Mouse (Mus musculus): ENCODE results near the gene Tnfrsf18. TPM values are rescaled to one million over a fixed set of nuclear protein-coding genes. Genes with fewer than 3 reads are reported as not detected.

Tnfrsf18 gene
- polyA plus RNA-seq (2014; fragmentation: Illumina TruSeq; extraction: RNeasy Lipid Tissue Mini Kit (QIAGEN cat#74804); ENCODE audit: low read depth, low replicate concordance) = not detected

DNA sequence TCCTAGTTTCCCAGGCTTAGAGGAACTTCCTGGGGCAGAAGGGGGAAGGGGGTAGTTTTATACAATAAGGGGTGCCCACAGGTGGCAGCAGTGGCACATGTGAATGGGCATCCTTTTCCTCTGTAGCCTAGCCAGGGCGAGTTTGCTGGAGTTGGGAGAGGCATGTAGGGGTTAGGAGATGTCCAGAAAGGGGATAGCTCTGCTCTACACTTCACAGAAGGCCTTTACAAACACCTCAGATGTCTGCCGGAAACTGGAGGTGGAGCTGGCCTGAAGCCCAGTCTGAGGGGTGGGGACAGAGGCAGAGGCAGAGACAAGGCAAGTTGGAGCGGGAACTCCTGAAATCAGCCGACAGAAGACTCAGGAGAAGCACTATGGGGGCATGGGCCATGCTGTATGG lies at the start of gene Tnfrsf18:
Tnfrsf18 (plus strand) TSS at position 152 of the 400 bp plus-strand sequence.

DNA sequence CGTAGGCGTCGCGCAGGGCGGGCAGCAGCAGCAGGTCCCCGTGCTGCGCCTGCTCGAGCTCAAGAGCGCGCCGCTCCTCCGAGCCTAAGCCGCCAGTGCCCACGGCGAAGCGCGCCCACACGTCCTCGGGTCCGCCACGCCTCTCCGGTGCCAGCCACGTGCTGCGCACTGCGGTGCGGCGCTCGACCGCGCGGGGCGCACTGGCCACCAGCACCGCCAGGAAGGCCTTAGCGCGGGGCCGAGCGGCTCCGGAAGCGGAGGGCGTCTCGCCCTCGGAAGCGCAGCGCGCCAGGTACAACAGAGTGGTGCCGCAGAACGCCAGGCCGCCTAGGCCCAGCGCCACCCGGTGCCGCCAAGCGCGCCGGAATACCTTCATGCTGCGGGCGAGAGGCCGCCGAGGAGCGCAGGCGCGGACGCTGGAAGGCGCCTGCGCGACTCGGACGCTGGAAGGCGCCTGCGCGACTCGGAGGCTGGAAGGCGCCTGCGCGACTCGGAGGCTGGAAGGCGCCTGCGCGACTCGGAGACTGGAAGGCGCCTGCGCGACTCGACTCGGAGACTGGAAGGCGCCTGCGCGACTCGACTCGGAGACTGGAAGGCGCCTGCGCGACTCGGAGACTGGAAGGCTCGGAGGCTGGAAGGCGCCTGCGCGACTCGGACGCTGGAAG lies 33.6 kb upstream of the Tnfrsf18 start, which contains the start of the genes B3galt6 and Sdf4:
B3galt6 (minus strand) TSS at position 409 of the 665 bp plus-strand sequence.
Sdf4 (plus strand) TSS at position 632 of the 665 bp plus-strand sequence.

DNA sequence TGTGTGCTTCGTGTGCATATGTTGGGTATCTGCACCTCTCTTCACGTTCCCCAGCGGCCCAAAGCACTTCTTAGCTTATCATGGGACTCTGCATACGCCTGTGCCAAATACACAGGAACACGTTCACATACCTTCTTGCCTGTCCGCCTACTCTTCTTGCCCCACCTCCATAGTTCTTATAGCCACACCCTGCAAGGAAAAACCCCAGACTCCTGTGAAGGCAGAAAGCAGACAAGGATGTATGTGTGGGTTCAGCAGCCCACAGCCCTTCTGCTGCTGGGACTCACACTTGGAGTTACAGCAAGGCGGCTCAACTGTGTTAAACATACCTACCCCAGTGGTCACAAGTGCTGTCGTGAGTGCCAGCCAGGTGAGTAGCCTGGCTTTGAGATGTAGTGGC lies 12.3 kb upstream of the Tnfrsf18 start, which contains the start of gene Tnfrsf4:
Tnfrsf4 (plus strand) TSS at position 207 of the 400 bp plus-strand sequence.

DNA sequence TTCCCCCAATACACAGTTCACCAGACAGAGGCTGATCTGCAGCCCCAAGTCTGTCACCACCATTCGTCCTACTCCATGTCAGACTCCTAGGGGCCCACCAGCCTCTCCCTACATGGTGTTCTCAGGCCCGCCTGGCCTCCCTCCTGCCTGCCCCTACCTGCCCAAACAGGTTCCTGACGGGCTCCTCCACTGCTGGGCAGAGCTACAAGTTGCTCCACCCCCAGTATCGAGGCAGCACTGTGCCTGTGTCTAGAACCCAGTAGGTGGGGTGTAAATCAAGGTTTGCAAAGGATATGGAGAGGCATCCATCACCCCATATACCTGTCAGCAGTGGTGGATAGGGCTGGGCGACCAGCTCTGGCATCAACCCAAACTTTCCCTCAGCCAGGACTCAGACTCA lies 33.3 kb downstream of the Tnfrsf18 start, which contains the start of gene Ttll10:
Ttll10 (minus strand) TSS at position 154 of the 400 bp plus-strand sequence.

Other genes starting within 250 kb of the Tnfrsf18 start
- 1.7 TPM for gene Tmem88b, start 240.3 kb upstream of the Tnfrsf18 start, polyA plus RNA-seq (2014; fragmentation: Illumina TruSeq; extraction: RNeasy Lipid Tissue Mini Kit (QIAGEN cat#74804); ENCODE audit: low read depth, low replicate concordance)
- not detected for gene Ankrd65, start 235.7 kb upstream of the Tnfrsf18 start, polyA plus RNA-seq (2014; fragmentation: Illumina TruSeq; extraction: RNeasy Lipid Tissue Mini Kit (QIAGEN cat#74804); ENCODE audit: low read depth, low replicate concordance)
- 131 TPM for gene Mrpl20, start 223.3 kb upstream of the Tnfrsf18 start, polyA plus RNA-seq (2014; fragmentation: Illumina TruSeq; extraction: RNeasy Lipid Tissue Mini Kit (QIAGEN cat#74804); ENCODE audit: low read depth, low replicate concordance)
- 32.1 TPM for gene Ccnl2, start 213.7 kb upstream of the Tnfrsf18 start, polyA plus RNA-seq (2014; fragmentation: Illumina TruSeq; extraction: RNeasy Lipid Tissue Mini Kit (QIAGEN cat#74804); ENCODE audit: low read depth, low replicate concordance)
- gene Aurkaip1, start 194.9 kb upstream of the Tnfrsf18 start, polyA plus RNA-seq (2014; fragmentation: Illumina TruSeq; extraction: RNeasy Lipid Tissue Mini Kit (QIAGEN cat#74804); ENCODE audit: low read depth, low replicate concordance) = 6.5 TPM
- 91.8 TPM for gene Mxra8, start 186.5 kb upstream of the Tnfrsf18 start, polyA plus RNA-seq (2014; fragmentation: Illumina TruSeq; extraction: RNeasy Lipid Tissue Mini Kit (QIAGEN cat#74804); ENCODE audit: low read depth, low replicate concordance)
- gene Dvl1, start 178.8 kb upstream of the Tnfrsf18 start, polyA plus RNA-seq (2014; fragmentation: Illumina TruSeq; extraction: RNeasy Lipid Tissue Mini Kit (QIAGEN cat#74804); ENCODE audit: low read depth, low replicate concordance) = 6.2 TPM
- gene Tas1r3, start 162.8 kb upstream of the Tnfrsf18 start, polyA plus RNA-seq (2014; fragmentation: Illumina TruSeq; extraction: RNeasy Lipid Tissue Mini Kit (QIAGEN cat#74804); ENCODE audit: low read depth, low replicate concordance) = 0.18 TPM
- gene Cptp, start 156.7 kb upstream of the Tnfrsf18 start, polyA plus RNA-seq (2014; fragmentation: Illumina TruSeq; extraction: RNeasy Lipid Tissue Mini Kit (QIAGEN cat#74804); ENCODE audit: low read depth, low replicate concordance) = 60.8 TPM
- gene Ints11, start 156.6 kb upstream of the Tnfrsf18 start, polyA plus RNA-seq (2014; fragmentation: Illumina TruSeq; extraction: RNeasy Lipid Tissue Mini Kit (QIAGEN cat#74804); ENCODE audit: low read depth, low replicate concordance) = 2.4 TPM
- gene Pusl1, start 134.4 kb upstream of the Tnfrsf18 start, polyA plus RNA-seq (2014; fragmentation: Illumina TruSeq; extraction: RNeasy Lipid Tissue Mini Kit (QIAGEN cat#74804); ENCODE audit: low read depth, low replicate concordance) = 0.56 TPM
- 1.0 TPM for gene Acap3, start 134.3 kb upstream of the Tnfrsf18 start, polyA plus RNA-seq (2014; fragmentation: Illumina TruSeq; extraction: RNeasy Lipid Tissue Mini Kit (QIAGEN cat#74804); ENCODE audit: low read depth, low replicate concordance)
- gene Ube2j2, start 82.3 kb upstream of the Tnfrsf18 start, polyA plus RNA-seq (2014; fragmentation: Illumina TruSeq; extraction: RNeasy Lipid Tissue Mini Kit (QIAGEN cat#74804); ENCODE audit: low read depth, low replicate concordance) = 156 TPM
- gene C1qtnf12, start 63.8 kb upstream of the Tnfrsf18 start, polyA plus RNA-seq (2014; fragmentation: Illumina TruSeq; extraction: RNeasy Lipid Tissue Mini Kit (QIAGEN cat#74804); ENCODE audit: low read depth, low replicate concordance) = 8.9 TPM
- gene B3galt6, start 33.5 kb upstream of the Tnfrsf18 start, polyA plus RNA-seq (2014; fragmentation: Illumina TruSeq; extraction: RNeasy Lipid Tissue Mini Kit (QIAGEN cat#74804); ENCODE audit: low read depth, low replicate concordance) = 1.7 TPM
- gene Sdf4, start 33.3 kb upstream of the Tnfrsf18 start, polyA plus RNA-seq (2014; fragmentation: Illumina TruSeq; extraction: RNeasy Lipid Tissue Mini Kit (QIAGEN cat#74804); ENCODE audit: low read depth, low replicate concordance) = 97.4 TPM
- not detected for gene Tnfrsf4, start 12.3 kb upstream of the Tnfrsf18 start, polyA plus RNA-seq (2014; fragmentation: Illumina TruSeq; extraction: RNeasy Lipid Tissue Mini Kit (QIAGEN cat#74804); ENCODE audit: low read depth, low replicate concordance)
- gene Ttll10, start 33.2 kb downstream of the Tnfrsf18 start, polyA plus RNA-seq (2014; fragmentation: Illumina TruSeq; extraction: RNeasy Lipid Tissue Mini Kit (QIAGEN cat#74804); ENCODE audit: low read depth, low replicate concordance) = 25.6 TPM
- gene 9430015G10Rik, start 83.8 kb downstream of the Tnfrsf18 start, polyA plus RNA-seq (2014; fragmentation: Illumina TruSeq; extraction: RNeasy Lipid Tissue Mini Kit (QIAGEN cat#74804); ENCODE audit: low read depth, low replicate concordance) = 17.1 TPM
- gene Rnf223, start 104.3 kb downstream of the Tnfrsf18 start, polyA plus RNA-seq (2014; fragmentation: Illumina TruSeq; extraction: RNeasy Lipid Tissue Mini Kit (QIAGEN cat#74804); ENCODE audit: low read depth, low replicate concordance) = not detected
- gene Agrn, start 171.3 kb downstream of the Tnfrsf18 start, polyA plus RNA-seq (2014; fragmentation: Illumina TruSeq; extraction: RNeasy Lipid Tissue Mini Kit (QIAGEN cat#74804); ENCODE audit: low read depth, low replicate concordance) = 1.8 TPM
- gene Isg15, start 174.7 kb downstream of the Tnfrsf18 start, polyA plus RNA-seq (2014; fragmentation: Illumina TruSeq; extraction: RNeasy Lipid Tissue Mini Kit (QIAGEN cat#74804); ENCODE audit: low read depth, low replicate concordance) = not detected
- 0.14 TPM for gene AW011738, start 177.1 kb downstream of the Tnfrsf18 start, polyA plus RNA-seq (2014; fragmentation: Illumina TruSeq; extraction: RNeasy Lipid Tissue Mini Kit (QIAGEN cat#74804); ENCODE audit: low read depth, low replicate concordance)
- gene Perm1, start 189.7 kb downstream of the Tnfrsf18 start, polyA plus RNA-seq (2014; fragmentation: Illumina TruSeq; extraction: RNeasy Lipid Tissue Mini Kit (QIAGEN cat#74804); ENCODE audit: low read depth, low replicate concordance) = not detected
- 2.6 TPM for gene Plekhn1, start 208.7 kb downstream of the Tnfrsf18 start, polyA plus RNA-seq (2014; fragmentation: Illumina TruSeq; extraction: RNeasy Lipid Tissue Mini Kit (QIAGEN cat#74804); ENCODE audit: low read depth, low replicate concordance)
- gene Noc2l, start 209.8 kb downstream of the Tnfrsf18 start, polyA plus RNA-seq (2014; fragmentation: Illumina TruSeq; extraction: RNeasy Lipid Tissue Mini Kit (QIAGEN cat#74804); ENCODE audit: low read depth, low replicate concordance) = 2.2 TPM
- gene Samd11, start 229.5 kb downstream of the Tnfrsf18 start, polyA plus RNA-seq (2014; fragmentation: Illumina TruSeq; extraction: RNeasy Lipid Tissue Mini Kit (QIAGEN cat#74804); ENCODE audit: low read depth, low replicate concordance) = 0.17 TPM